Mouse (Mus musculus) adrenal gland, postnatal 36 days (tissue): ENCODE data around the gene Pcnx2. TPM values are rescaled to one million over a fixed set of nuclear protein-coding genes. Genes with fewer than 3 reads are reported as not detected.

ENCODE experiments used
- DNase-seq, 2 experiments: peaks; one replicate each; pipeline ENCODE4 v3.0.0; 2021; ENCODE audit warnings: mixed read lengths in 1 of 2
- total RNA-seq, 2 experiments: library from RNA; stranded (reverse); gene quantifications; 2 replicates each; pipeline ENCODE4 v1.2.3; 2021

Pcnx2 gene
- total RNA-seq, 2 experiments from 2014 or later, result 0.33 to 0.43 TPM

- DNase-seq, result no peak
Observed at GRCm38 (mm10) chr8:125819797-125820196, 78.3 kb downstream of the Pcnx2 start.

DNA sequence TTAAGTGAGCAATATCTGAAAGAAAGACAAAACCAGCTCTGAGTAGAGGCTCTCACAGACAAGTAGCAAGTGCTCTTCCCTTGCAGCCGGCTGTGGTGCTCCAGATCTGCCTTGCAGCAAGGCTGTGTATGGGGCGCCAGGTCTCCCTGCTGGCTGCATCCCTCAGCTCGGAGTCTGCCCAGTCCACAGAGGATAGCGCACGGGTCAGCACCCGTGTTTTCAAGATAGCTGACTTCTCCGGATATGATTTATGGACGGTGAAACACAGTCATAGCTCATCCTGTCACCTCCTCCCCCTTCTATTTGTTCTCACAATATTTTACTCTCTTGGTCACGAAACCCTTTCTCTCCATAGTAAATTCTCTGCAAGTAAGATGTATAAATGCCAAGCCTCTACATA lies 79.3 kb downstream of the Pcnx2 start:
- peak; percentile 7 to 10 for DNase-seq

- DNase-seq, result no peak
Observed at GRCm38 (mm10) chr8:125816742-125817141, 81.4 kb downstream of the Pcnx2 start.

DNA sequence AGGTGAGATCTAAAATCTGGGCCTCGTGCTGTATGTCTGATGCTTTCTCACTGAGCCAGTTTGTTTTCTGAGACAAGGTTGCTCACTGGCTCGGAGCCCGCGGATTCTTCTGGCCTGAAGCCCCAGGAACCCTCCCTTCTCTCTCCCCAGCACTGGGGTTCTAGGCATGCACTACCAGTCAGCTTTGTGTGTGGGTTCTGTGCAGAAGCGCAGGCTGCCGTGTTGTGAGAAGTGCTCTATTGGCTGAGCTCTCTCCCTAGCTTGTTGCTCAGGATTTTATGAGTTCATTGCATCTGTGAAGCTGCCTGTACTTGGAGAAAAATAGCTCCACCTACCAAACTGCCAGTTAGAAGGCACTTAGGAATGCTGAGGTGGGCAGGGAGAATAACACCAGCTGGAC lies 89.3 kb downstream of the Pcnx2 start:
- peak in 1 of 2 experiments; percentile 19 for DNase-seq

DNA sequence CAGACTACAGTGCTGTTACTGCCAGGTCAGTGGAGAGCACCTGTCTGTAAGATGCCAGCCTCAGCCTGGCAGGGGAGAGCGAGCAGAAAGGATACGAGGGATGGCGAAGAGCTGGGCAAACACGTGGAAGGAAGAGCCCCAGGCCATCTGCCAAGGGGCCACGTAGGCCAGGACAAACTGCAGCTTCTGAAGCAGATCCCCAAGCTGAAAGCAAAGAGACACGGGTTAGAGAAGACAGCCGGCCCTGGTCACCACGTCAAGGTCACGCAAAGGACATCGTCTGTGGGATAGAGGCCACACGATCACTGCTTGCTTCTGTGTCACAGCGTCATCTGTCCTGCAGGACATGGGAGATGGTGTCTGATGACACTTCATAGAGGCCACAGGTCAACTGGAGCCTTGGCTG lies 90.2 kb downstream of the Pcnx2 start:
- DNase-seq, result peak in 1 of 2 experiments; percentile 9

DNA sequence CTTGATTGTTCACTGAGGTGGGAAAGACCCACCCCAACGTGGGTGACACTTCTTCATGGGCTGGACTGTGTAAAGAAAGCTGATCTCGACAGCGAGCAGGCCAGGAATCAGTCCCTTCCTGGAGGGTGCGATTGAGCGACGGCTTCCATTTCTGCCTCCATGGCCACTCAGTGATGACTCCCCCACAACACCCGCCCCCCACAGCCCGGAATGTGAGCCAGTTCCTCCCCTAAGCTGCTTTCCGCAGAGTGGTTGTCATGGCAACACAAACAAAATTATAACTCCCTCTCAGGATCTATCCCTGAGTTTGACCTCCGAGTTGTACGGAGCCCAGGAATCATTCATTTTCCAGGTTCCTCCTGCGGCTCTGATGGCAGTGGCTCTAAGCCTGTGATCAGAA lies 91.7 kb downstream of the Pcnx2 start:
- no peak for DNase-seq

- no peak for DNase-seq
Observed at GRCm38 (mm10) chr8:125796970-125797369, 101.1 kb downstream of the Pcnx2 start.

GRCm38 (mm10) chr8:125795341-125795740 lies 102.8 kb downstream of the Pcnx2 start:
- no peak for DNase-seq

- no peak for DNase-seq
Observed at GRCm38 (mm10) chr8:125792816-125793455, 105.2 kb downstream of the Pcnx2 start.

- DNase-seq, result no peak
Observed at GRCm38 (mm10) chr8:125786886-125787285, 111.2 kb downstream of the Pcnx2 start.

GRCm38 (mm10) chr8:125782161-125782560 lies 116.0 kb downstream of the Pcnx2 start:
- DNase-seq, result peak; percentile 47 to 50

DNA sequence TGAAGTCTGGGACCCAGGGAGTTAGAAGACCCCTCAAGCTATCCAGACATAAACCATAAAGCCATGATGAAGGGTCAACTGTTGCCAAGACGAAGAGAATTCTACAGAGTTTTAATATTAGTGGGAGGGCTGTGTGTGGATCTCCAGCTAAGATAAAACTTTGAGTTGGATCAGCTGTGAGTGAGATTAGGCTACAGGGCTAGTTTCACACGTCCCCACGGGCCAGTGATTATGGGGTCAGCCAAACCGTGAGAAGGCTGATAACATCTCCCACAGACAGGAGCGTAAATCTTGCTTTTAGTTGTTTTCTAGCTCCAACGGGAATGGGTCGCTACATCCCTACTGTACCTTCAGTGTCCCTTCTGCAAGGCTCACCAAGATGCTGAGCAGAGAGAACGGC lies 118.5 kb downstream of the Pcnx2 start:
- DNase-seq, result no peak

- DNase-seq, result no peak
Observed at GRCm38 (mm10) chr8:125778919-125779318, 119.2 kb downstream of the Pcnx2 start.

GRCm38 (mm10) chr8:125777478-125778164 lies 120.5 kb downstream of the Pcnx2 start:
- no peak for DNase-seq

- peak; percentile 37 to 62 for DNase-seq
Observed at GRCm38 (mm10) chr8:125776800-125777199, 121.3 kb downstream of the Pcnx2 start.

DNA sequence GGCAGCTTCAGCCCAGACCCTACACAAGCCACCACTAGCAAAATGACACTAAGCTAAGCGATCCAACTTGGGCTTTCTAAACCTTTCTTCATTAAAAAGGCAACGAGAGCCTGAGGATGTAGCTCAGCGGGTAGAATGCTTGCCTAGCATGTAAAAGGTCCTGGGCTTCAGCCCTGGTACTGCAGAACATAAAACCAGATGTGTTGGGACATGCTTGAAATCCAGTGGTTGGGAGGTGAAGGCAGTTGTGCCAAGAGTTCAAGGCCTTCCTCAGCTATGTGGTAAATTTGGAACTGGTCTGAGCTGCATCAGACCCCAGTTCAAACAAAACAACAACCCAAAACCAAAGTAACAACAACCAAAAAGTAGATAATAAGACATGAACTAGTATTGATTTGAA lies 121.8 kb downstream of the Pcnx2 start:
- DNase-seq, result no peak

DNA sequence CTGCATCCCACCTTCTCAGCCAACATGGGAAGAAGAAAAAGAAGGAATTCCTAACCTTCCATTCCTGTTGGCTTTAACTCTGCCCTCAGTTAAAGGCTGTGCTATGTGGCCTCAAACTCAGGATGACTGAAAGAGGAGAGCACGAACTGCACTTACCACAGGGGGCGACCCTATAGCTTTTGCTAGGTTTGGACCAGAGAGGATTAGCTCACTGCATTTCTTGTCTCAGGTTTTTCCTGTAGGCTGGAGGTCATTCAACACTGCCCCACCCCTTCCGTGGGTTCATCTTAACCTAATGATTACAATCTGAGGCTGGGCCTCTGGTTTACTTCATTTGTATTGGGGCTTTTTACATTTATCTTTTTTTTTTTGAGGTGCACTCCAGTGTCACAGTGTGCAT lies 123.1 kb downstream of the Pcnx2 start:
- DNase-seq, result no peak

DNA sequence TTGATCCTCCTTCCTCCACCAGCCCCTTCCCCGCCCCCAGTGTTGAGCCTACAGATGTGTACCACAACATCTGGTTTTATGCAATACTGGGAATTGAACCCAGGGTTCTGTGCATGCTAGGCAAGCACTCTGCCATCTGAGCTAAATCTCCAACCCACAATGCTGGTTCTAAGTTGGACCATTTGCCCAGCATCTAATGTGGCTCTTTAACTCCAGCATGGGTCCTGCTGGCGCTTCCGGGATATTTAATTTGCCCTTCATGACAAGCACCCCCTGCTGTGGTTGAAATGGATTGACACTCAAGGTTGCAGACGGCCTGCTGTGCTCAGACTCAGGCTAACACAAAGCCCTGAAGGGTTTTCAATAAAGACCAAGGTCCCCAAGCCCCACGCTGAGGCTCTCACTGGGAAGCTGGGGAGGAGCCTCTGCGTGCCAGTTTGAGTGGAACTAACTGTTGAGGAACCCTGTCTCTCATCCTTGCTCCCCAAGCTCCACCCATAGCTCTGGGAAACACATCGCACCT lies 124.8 kb downstream of the Pcnx2 start:
- DNase-seq, result no peak

DNA sequence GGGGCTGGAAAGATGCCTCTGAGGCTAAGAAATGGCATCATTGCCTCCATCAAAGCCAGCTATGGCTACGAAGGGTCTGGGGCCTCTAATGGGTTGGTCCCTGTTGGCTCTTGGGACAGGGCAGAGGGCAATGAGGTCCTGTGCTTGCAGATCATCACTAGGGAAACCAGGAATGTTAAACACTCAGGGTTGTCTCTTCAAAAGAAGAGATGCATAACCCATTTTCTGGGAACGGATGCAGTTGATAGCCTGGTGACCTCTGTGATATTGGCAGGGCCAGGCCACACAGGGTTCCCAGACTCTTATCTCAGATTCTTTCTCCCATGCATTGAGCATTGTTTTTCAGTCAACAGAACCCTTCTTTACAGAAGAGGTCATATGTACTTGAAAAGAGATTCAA lies 125.8 kb downstream of the Pcnx2 start:
- DNase-seq, result no peak

GRCm38 (mm10) chr8:125768079-125768478 lies 130.0 kb downstream of the Pcnx2 start:
- no peak for DNase-seq

GRCm38 (mm10) chr8:125763066-125763786 lies 134.9 kb downstream of the Pcnx2 start:
- DNase-seq, result no peak

GRCm38 (mm10) chr8:125759022-125759421 lies 139.1 kb downstream of the Pcnx2 start:
- peak; percentile 45 to 49 for DNase-seq

- DNase-seq, result no peak
Observed at GRCm38 (mm10) chr8:125757106-125757496, 141.0 kb downstream of the Pcnx2 start.
